Mouse (Mus musculus) left cerebral cortex, postnatal 14 days (tissue): Measurements from ENCODE around the gene Uchl1. TPM values are rescaled to one million over a fixed set of nuclear protein-coding genes. Genes with fewer than 3 reads are reported as not detected.

Experiments used
- DNase-seq, 2 experiments: peaks; one replicate each; pipeline ENCODE4 v3.0.0; 2021 to 2022; ENCODE audit warnings: low spot score in 2 of 2, mixed read lengths in 1 of 2
- intact Hi-C: fragments of 180-260 bp; cut with DNase I; formaldehyde crosslinking; loops from one replicate; pipeline ENCODE4 v1.15.1; 2025
- long read RNA-seq, 2 experiments: library from polyadenylated mRNA; stranded (forward); transcript quantifications; one replicate each; pipeline ENCODE4 v2.0.0; 2021
- total RNA-seq, 2 experiments: library from RNA; stranded (reverse); gene quantifications; 2 replicates each; pipeline ENCODE4 v1.2.3; 2021

The Uchl1 gene
- 1,000 to 10,000 TPM; 1,030 to 1,070 TPM for total RNA-seq
- long read RNA-seq, experiment 1, transcript Uchl1-202 (7 exons, 980 nt), result major isoform, 28 of 462 reads
- long read RNA-seq, experiment 1, partial matches to known transcripts, result 411 of 462 reads
- long read RNA-seq, experiment 1, other reads (novel, unspliced or antisense), result 23 of 462 reads
- long read RNA-seq, experiment 2, transcript Uchl1-202 (7 exons, 980 nt), result major isoform, 21 of 357 reads
- long read RNA-seq, experiment 2, partial matches to known transcripts, result 13 of 357 reads
- long read RNA-seq, experiment 2, other reads (novel, unspliced or antisense), result 323 of 357 reads

DNA sequence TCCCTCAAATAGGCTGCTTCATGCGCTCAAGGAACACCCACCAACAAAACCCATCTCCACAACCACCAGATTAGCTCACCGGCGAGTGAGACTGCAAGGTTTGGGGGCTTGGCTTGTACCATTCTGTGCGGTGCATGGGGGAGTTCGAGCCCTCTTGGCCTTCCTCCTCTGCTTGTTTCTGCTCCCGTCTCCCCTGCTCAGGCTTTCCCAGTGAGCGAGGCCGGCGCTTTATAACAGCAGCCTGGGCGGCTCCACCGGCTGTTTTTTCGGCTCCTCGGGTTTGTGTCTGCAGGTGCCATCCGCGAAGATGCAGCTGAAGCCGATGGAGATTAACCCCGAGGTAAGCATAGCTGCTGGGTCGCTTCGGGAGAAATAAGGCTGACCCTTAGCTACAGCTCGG, at the start of gene Uchl1:
Gene Uchl1, plus strand, starts transcription at position 109 of the 400 bp plus-strand sequence.
- intact Hi-C loops, result loop anchor here (5.0 kb wide), 2 partner anchors 54 to 289 kb away; no protein-coding TSS in a partner anchor
- peak; percentile 95 to 97 for DNase-seq

GRCm38 (mm10) chr5:66627805-66628204, 48.1 kb upstream of the Uchl1 start:
- no peak for DNase-seq
- intact Hi-C loops, result no loop called here

- no peak for DNase-seq
- intact Hi-C loops, result no loop called here
Measured at GRCm38 (mm10) chr5:66635459-66636079, 40.3 kb upstream of the Uchl1 start.

- intact Hi-C loops, result no loop called here
Measured at GRCm38 (mm10) chr5:66642156-66642555, 33.7 kb upstream of the Uchl1 start.

DNA sequence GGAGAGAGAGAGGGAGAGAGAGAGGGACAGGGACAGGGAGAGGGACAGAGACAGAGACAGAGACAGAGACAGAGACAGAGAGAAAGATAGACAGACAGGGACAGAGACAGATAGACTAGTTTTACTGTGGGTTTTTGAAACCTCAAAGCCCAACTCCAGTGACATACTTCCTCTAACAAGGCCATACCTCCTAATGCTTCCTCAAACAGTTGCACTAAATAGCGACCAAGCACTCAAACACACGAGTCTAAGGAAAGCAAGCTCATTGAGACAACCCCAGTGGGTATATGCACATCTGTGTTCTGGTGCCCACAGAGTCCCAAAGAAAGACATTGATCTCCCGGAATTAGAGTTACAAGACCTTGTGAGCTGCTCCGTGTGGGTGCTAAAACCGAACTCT, 32.6 kb upstream of the Uchl1 start:
- intact Hi-C loops, result no loop called here

More at GRCm38 (mm10) chr5:66642156-66642555, 33.7 kb upstream of the Uchl1 start:
- no peak for DNase-seq

GRCm38 (mm10) chr5:66647504-66647903, 28.4 kb upstream of the Uchl1 start:
- intact Hi-C loops, result no loop called here
- DNase-seq, result no peak

More for the DNA sequence above, 32.6 kb upstream of the Uchl1 start:
- DNase-seq, result no peak

DNA sequence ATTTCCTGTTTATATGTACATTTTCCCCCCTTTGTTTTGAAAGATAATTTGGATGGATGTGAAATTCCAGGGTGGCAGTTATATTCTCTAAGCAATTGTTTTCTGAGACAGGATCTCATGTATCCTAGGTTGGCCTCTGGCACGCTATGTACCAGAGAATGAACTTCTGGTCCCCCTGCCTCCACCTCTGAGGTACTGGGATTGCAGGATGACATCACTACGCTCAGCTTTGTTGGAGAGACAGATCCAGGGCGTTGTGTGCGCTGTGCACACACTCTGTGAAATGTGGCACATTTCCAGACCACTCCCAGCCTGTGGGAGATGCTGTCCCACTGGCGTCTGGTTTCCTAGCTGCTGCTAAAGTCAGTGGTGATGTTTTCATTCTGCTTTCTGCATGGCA, 21.7 kb upstream of the Uchl1 start:
- intact Hi-C loops, result no loop called here
- DNase-seq, result peak in 1 of 2 experiments; percentile 15

- intact Hi-C loops, result loop anchor here (5.0 kb wide), 2 partner anchors 53 to 288 kb away; no protein-coding TSS in a partner anchor
- DNase-seq, result peak; percentile 68 to 85
Measured at GRCm38 (mm10) chr5:66675189-66675890, 551 bp upstream of the Uchl1 start.

DNA sequence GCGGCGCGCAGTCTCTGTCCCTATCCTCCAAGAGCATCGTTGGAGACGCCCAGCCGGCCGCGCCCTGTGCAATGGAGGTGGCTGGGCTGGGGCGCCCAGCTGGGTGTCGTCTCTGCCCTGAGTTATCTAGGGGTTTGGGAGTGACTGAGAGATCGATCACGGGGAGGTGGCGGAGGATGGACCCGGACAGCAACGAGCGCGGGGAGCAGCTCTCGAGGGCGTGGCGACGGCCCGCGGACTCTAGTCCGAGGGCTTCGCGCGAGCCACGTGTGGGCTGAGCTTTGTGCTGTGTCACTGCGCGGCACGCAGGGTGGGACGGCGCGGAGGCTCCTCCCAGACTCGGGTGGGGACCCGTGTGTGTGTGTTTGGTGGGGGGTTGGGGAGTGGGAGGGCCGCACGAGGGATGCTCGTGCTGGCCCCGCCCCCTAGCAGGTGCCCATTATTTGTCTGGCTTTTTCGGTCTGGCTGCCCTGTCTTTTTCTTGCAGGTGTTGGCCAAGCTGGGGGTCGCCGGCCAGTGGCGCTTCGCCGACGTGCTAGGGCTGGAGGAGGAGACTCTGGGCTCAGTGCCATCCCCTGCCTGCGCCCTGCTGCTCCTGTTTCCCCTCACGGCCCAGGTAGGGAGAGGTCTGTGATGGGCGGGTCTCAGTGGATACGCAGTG, 696 bp downstream of the Uchl1 start:
- peak; percentile 80 to 84 for DNase-seq
- intact Hi-C loops, result loop anchor here (5.0 kb wide), 2 partner anchors 54 to 289 kb away; no protein-coding TSS in a partner anchor

GRCm38 (mm10) chr5:66677411-66678345, 1.8 kb downstream of the Uchl1 start:
- DNase-seq, result peak; percentile 54 to 61
- intact Hi-C loops, result loop anchor here (5.0 kb wide), 2 partner anchors 55 to 290 kb away; no protein-coding TSS in a partner anchor

- peak; percentile 63 to 77 for DNase-seq
- intact Hi-C loops, result loop anchor here (5.0 kb wide), 2 partner anchors 57 to 292 kb away; no protein-coding TSS in a partner anchor
Measured at GRCm38 (mm10) chr5:66679222-66679621, 3.3 kb downstream of the Uchl1 start.

- no peak for DNase-seq
- intact Hi-C loops, result no loop called here
Measured at GRCm38 (mm10) chr5:66685930-66686329, 10.0 kb downstream of the Uchl1 start.

- intact Hi-C loops, result no loop called here
- no peak for DNase-seq
Measured at GRCm38 (mm10) chr5:66686863-66687262, 11.0 kb downstream of the Uchl1 start.

- DNase-seq, result no peak
- intact Hi-C loops, result no loop called here
Measured at GRCm38 (mm10) chr5:66687737-66688136, 11.8 kb downstream of the Uchl1 start.

GRCm38 (mm10) chr5:66688286-66688685, 12.4 kb downstream of the Uchl1 start:
- DNase-seq, result no peak
- intact Hi-C loops, result no loop called here

- no peak for DNase-seq
- intact Hi-C loops, result no loop called here
Measured at GRCm38 (mm10) chr5:66689796-66690195, 13.9 kb downstream of the Uchl1 start.

DNA sequence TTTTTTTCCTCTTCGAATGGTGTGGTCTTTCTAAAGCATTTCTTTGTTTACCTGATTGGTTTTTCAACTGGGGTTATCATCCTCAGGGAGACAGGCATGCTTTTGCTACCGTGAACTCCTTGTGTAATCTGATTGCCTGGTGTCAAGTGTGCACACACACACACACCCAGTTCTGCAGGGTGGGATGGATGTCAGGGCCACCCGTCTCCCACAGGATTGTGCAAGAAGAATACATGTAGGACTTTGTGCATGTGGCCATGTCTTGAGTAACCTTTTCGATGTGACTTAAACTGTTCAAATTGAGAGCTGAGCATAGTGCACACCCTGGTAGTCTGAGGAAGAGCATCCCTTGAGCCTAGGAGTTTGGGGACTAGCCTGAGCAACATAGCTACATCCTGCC, 17.3 kb downstream of the Uchl1 start:
- no peak for DNase-seq
- intact Hi-C loops, result no loop called here

GRCm38 (mm10) chr5:66697119-66697518, 21.2 kb downstream of the Uchl1 start:
- intact Hi-C loops, result loop anchor here (5.0 kb wide), 2 partner anchors 540 to 830 kb away; no protein-coding TSS in a partner anchor
- DNase-seq, result peak; percentile 75 to 82
